Comparison of ENCODE assay signal across 8 mouse cellular contexts in the genomic region with DNA sequence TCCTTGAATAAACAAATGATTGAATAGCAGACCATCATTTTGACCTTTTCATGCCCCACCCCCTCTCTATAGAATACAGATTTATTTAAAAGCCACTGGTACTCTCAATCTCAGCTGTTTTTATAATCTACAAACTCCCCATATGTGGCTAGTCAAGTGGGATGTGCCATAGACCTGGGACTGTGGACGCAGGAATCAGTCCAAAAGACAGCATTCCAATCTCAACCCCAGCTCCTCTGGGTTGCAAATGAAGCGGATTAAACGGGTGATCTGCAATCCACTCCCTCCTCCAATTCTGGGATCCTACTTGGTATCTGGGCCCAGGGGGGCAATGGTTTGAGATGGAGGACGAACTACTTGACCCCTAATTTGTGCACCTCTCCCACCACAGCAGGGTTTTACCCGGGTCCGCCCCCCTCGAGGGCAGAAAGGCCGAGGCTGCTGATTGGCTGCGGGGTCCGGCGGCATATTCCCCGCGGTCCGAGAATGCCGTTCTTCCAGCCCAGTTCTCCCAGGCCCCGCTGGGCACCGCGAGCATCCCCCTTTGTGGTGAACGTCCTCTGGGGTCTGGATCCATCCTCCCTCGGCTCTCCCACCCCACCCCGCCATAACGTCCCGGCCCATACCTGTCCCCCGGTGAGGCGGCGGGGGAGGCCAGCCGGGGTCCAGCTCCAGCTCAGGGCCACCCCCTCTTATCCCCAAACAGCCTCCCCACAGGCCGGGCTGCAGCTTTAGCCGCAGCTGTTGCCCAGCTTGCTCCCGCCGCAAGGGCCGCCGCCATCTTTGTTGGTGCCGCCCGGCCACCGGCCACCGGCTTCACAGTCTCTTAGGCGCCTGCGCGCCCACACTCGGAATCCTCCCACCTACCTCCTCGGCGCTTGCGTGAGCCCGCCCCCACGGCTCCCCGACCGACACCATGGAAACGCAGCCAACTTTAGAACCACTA. TPM values are rescaled to one million over a fixed set of nuclear protein-coding genes. Genes with fewer than 3 reads are reported as not detected.
DNase-seq lines count a peak whose midpoint lies in the region; ATAC-seq and TF ChIP-seq lines count a peak whose summit lies in the region.

A gene (minus strand): TSS at position 856 of the 946 bp plus-strand sequence.

- H3K27ac ChIP-seq in bone marrow, adult 2 months (ENCODE audit: control insufficient read depth, insufficient read depth, low read depth, low read length, poor library complexity) = peak within 1 kb of the TSS; percentile 65
- H3K27ac ChIP-seq in embryonic facial prominence, embryonic 15.5 days (replicated peaks) = peak within 1 kb of the TSS; percentile 90
- H3K27ac ChIP-seq in kidney, embryonic 14.5 days (ENCODE audit: low read depth, low read length) = peak within 1 kb of the TSS; percentile 92
- H3K27ac ChIP-seq in limb, embryonic 15.5 days = peak within 1 kb of the TSS; percentile 91

- H3K4me3 ChIP-seq in bone marrow, adult 2 months (replicated peaks; ENCODE audit: control insufficient read depth, low read depth, low read length) = peak within 1 kb of the TSS; percentile 74
- H3K4me3 ChIP-seq in embryonic facial prominence, embryonic 15.5 days (replicated peaks) = peak within 1 kb of the TSS; percentile 94
- peak within 1 kb of the TSS; percentile 96 for H3K4me3 ChIP-seq in kidney, embryonic 14.5 days (ENCODE audit: low read length)
- H3K4me3 ChIP-seq in limb, embryonic 15.5 days = peak within 1 kb of the TSS; percentile 95

- H3K27me3 ChIP-seq in embryonic facial prominence, embryonic 15.5 days = no peaks in the 10 kb centered on the region
- H3K27me3 ChIP-seq in kidney, embryonic 14.5 days (ENCODE audit: control insufficient read depth, insufficient read depth, low read length) = no peaks in the 10 kb centered on the region
- no peaks in the 10 kb centered on the region for H3K27me3 ChIP-seq in limb, embryonic 15.5 days

- WGBS in bone marrow, adult 2 months = 1% methylated on average over 49 of the region's 49 CpGs
- WGBS in embryonic facial prominence, embryonic 15.5 days = under 1% methylated on average over 49 of the region's 49 CpGs
- under 1% methylated on average over 49 of the region's 49 CpGs for WGBS in kidney, embryonic 14.5 days
- WGBS in limb, embryonic 15.5 days = under 1% methylated on average over 49 of the region's 49 CpGs

- H3K36me3 ChIP-seq in embryonic facial prominence, embryonic 15.5 days = peaks cover 54% of the 10 kb centered on the region
- peaks cover 56% of the 10 kb centered on the region for H3K36me3 ChIP-seq in kidney, embryonic 14.5 days (ENCODE audit: control insufficient read depth, insufficient read depth, low read length)
- peaks cover 56% of the 10 kb centered on the region for H3K36me3 ChIP-seq in limb, embryonic 15.5 days

- peak within 1 kb of the TSS; percentile 93 for H3K9ac ChIP-seq in embryonic facial prominence, embryonic 15.5 days
- H3K9ac ChIP-seq in kidney, embryonic 14.5 days (ENCODE audit: low read depth, low read length) = peak within 1 kb of the TSS; percentile 94
- peak within 1 kb of the TSS; percentile 96 for H3K9ac ChIP-seq in limb, embryonic 15.5 days

- H3K4me1 ChIP-seq in bone marrow, adult 2 months (ENCODE audit: control insufficient read depth, insufficient read depth, low read length) = peaks cover 3% of the 10 kb centered on the region
- H3K4me1 ChIP-seq in embryonic facial prominence, embryonic 15.5 days = peaks cover 41% of the 10 kb centered on the region
- H3K4me1 ChIP-seq in kidney, embryonic 14.5 days (ENCODE audit: control insufficient read depth, insufficient read depth, low read length) = peaks cover 5% of the 10 kb centered on the region; the same call in 1 of the 2 replicates
- peaks cover 37% of the 10 kb centered on the region for H3K4me1 ChIP-seq in limb, embryonic 15.5 days

- peak; percentile 89 for DNase-seq in 416B (ENCODE audit: low read depth)
- DNase-seq in heart, adult 9 months (ENCODE audit: low spot score in 2 of 2) = peak; percentile 94 to 96
- peak; percentile 74 to 84 for DNase-seq in monocyte, adult 2 months (ENCODE audit: low read depth in 1 of 2, low spot score in 2 of 2)
- DNase-seq in spleen, postnatal 36 days (ENCODE audit: low spot score in 2 of 2) = peak; percentile 94 to 95

- ATAC-seq in embryonic facial prominence, embryonic 15.5 days (ENCODE audit: insufficient number of reproducible peaks, low FRiP score, low TSS enrichment, low read depth) = peak; percentile 93
- ATAC-seq in kidney, embryonic 14.5 days (ENCODE audit: low FRiP score, low TSS enrichment) = peak; percentile 94
- ATAC-seq in limb, embryonic 15.5 days (ENCODE audit: insufficient number of reproducible peaks, low FRiP score, low TSS enrichment, low read depth) = peak; percentile 89

- TF ChIP-seq CTCF in bone marrow, adult 2 months (IDR thresholded peaks at IDR 0.05; ENCODE audit: control insufficient read depth, insufficient read depth, low read length) = no peak

- H3K9me3 ChIP-seq in embryonic facial prominence, embryonic 15.5 days (replicated peaks) = no peaks in the 10 kb centered on the region
- no peaks in the 10 kb centered on the region for H3K9me3 ChIP-seq in kidney, embryonic 14.5 days (ENCODE audit: control insufficient read depth, low read length)
- no peaks in the 10 kb centered on the region for H3K9me3 ChIP-seq in limb, embryonic 15.5 days

- peak within 1 kb of the TSS; percentile 60 for H3K4me2 ChIP-seq in embryonic facial prominence, embryonic 15.5 days (replicated peaks)
- peak within 1 kb of the TSS; percentile 63 for H3K4me2 ChIP-seq in kidney, embryonic 14.5 days (replicated peaks; ENCODE audit: low read depth, low read length)
- peak within 1 kb of the TSS; percentile 60 for H3K4me2 ChIP-seq in limb, embryonic 15.5 days

- peak; percentile 80; the same call in 1 of the 2 replicates for TF ChIP-seq POLR2A in bone marrow, adult 2 months (IDR thresholded peaks at IDR 0.05; ENCODE audit: borderline replicate concordance, control insufficient read depth, low read depth, low read length)

RNA-seq across cellular contexts. Expression of the gene that starts here (rescaled TPM):
- polyA plus RNA-seq in bone marrow, adult 2 months (2011; ENCODE audit: insufficient read depth, insufficient read length, low replicate concordance, missing spikeins) = 39.1 and 60.0 TPM in 2 replicates
- 85.1 and 91.1 TPM in 2 replicates for polyA plus RNA-seq in embryonic facial prominence, embryonic 15.5 days (2015; fragmentation: Nextera tagmentation; extraction: Ambion mirVana)
- polyA plus RNA-seq in kidney, embryonic 14.5 days (2014; fragmentation: Nextera tagmentation; extraction: Ambion mirVana) = 74.4 and 87.9 TPM in 2 replicates
- 81.5 and 83.1 TPM in 2 replicates for polyA plus RNA-seq in limb, embryonic 15.5 days (2015; fragmentation: Nextera tagmentation; extraction: Ambion mirVana)

Comparison
In these comparisons a context has a peak if more than half of its experiments do, and no peak if none do; other contexts are left out.
1. Peak in every context shown above with its lines: DNase-seq, ATAC-seq, H3K4me3 ChIP-seq and H3K27ac ChIP-seq.